Mouse (Mus musculus): ENCODE data around the gene Mybl2. TPM values are rescaled to one million over a fixed set of nuclear protein-coding genes. Genes with fewer than 3 reads are reported as not detected.

Gene Mybl2
- 5.4 and 13.6 TPM in 2 replicates for polyA plus RNA-seq (2012; ENCODE audit: low replicate concordance)

DNA sequence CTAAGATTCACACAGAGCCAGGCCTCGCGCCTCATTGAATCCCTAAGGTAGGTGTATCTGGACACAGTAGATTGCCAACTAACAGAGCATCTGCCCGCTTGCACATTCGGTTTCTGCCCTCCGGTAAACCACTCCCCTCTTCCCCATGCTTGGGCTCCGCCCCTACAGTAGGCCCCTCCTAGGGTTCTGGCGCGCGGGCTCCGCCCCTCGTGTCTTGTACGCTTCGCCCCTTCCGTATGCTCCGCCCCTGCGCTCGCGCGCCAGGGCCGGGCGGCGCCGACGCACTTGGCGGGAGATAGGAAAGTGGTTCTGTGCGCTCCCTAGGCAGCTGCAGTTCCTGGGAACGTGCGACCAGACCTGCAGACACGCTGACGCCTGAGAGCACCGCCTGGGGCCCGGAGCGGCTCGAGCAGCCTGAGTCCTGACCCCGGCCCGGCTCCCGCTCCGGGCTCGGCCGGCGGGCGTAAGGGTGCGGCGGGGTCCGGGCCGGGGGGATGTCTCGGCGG lies at the start of gene Mybl2:
Mybl2 (plus strand) TSS at position 353 of the 506 bp plus-strand sequence.

GRCm38 (mm10) chr2:163016916-163017743 lies 37.4 kb upstream of the Mybl2 start, which contains the start of gene Ift52:
Gene Ift52 (plus strand): TSS chr2:163017354.

DNA sequence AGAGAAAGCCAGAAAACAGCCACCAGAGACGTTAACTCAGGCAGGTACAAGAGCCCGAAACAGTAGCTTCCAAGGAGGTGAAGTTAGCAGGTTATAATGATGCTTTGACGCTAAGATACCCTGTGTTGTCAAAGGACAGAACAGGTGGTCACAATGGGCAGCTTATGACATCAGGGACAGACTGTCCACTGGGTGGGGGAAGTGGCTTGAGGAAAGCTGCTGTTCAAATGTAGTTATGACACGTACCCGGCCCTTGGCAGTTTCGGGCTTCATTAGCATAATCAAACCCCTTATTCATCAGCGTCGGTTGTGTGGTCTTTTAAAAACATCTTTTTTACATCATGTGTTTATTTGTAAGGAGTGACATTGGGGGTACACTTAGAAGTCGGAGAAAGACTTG lies 33.2 kb downstream of the Mybl2 start, which contains the start of gene Gtsf1l:
Gtsf1l (minus strand) TSS at position 128 of the 400 bp plus-strand sequence.

Other genes with a start within 250 kb of the Mybl2 start
- 60.1 and 124 TPM in 2 replicates for gene Srsf6, start 123.2 kb upstream of the Mybl2 start, polyA plus RNA-seq (2012; ENCODE audit: low replicate concordance)
- not detected in 2 replicates for gene L3mbtl1, start 111.2 kb upstream of the Mybl2 start, polyA plus RNA-seq (2012; ENCODE audit: low replicate concordance)
- not detected in 2 replicates for gene Sgk2, start 67.4 kb upstream of the Mybl2 start, polyA plus RNA-seq (2012; ENCODE audit: low replicate concordance)
- 2.8 and 5.1 TPM in 2 replicates for gene Ift52, start 37.3 kb upstream of the Mybl2 start, polyA plus RNA-seq (2012; ENCODE audit: low replicate concordance)
- gene Gtsf1l, start 33.2 kb downstream of the Mybl2 start, polyA plus RNA-seq (2012; ENCODE audit: low replicate concordance): not detected in 2 replicates
- gene Tox2, start 148.4 kb downstream of the Mybl2 start, polyA plus RNA-seq (2012; ENCODE audit: low replicate concordance): 13.1 and 63.1 TPM in 2 replicates